Mouse (Mus musculus): ENCODE measurements around the gene Piwil4. TPM values are rescaled to one million over a fixed set of nuclear protein-coding genes. Genes with fewer than 3 reads are reported as not detected.

Gene Piwil4
- total and polyA plus RNA-seq, 3 experiments: 24.8 to 31.7 TPM; not detected in 1

DNA sequence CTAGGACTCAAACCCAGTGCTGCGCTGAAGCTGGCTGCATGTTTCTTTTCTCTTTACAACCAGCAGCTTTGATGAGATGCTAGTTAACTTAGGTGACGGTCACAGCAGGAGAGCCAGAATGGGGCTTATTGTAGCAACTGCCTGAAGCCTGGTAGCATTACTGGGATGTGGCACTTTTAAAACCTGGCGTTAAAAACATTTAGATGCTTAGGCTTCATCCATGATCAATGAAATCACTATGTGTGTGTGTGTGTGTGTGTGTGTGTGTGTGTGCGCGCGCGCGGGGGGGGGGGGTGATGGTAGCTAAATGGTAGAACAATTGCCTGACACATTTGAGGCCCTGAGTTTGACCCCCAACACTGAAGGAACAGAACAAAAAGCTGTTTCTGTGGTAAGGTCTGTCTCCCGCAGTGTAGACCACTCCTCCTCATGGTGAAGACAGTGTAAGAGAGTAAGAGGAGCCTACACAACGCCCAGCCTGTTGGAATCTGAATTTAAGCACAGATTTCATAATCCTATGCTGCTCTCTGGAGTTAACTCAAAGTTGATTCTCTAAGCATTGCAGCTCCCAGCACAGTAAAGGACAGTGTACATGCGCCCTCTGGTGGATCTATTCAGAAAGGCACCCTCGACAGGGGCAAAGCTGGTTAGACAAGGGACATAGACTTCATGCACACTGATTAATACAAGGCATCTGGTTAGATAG lies 41.8 kb downstream of the Piwil4 start (continued):
- no peak for TF ChIP-seq TCF12 (IDR thresholded peaks at IDR 0.05; ENCODE audit: low read depth, low read length)
- TF ChIP-seq BHLHE40 (IDR thresholded peaks at IDR 0.05; ENCODE audit: borderline replicate concordance, low read depth, low read length): peak; percentile 60; the same call in 1 of the 2 replicates
- no peak for TF ChIP-seq ZKSCAN1 (IDR thresholded peaks at IDR 0.05; ENCODE audit: low read depth, low read length)
- no peak for TF ChIP-seq HCFC1 (IDR thresholded peaks at IDR 0.05; ENCODE audit: low read depth, low read length)
- no peak for TF ChIP-seq MEF2A (IDR thresholded peaks at IDR 0.05; ENCODE audit: extremely low read depth, insufficient replicate concordance, low read depth, low read length, poor library complexity, severe bottlenecking)
- peak; percentile 44; the same call in 1 of the 2 replicates for TF ChIP-seq TBP (IDR thresholded peaks at IDR 0.05; ENCODE audit: low read depth, low read length)
- no peak for TF ChIP-seq ZNF384 (IDR thresholded peaks at IDR 0.05; ENCODE audit: low read depth, low read length)
- TF ChIP-seq GATA1 (IDR thresholded peaks at IDR 0.05; ENCODE audit: low read depth, low read length): no peak
- no peak for TF ChIP-seq GABPA (IDR thresholded peaks at IDR 0.05; ENCODE audit: low read depth, low read length)
- no peak for TF ChIP-seq EP300 (IDR thresholded peaks at IDR 0.05; ENCODE audit: low read depth in 1 of 2, low read length in 2 of 2)
- TF ChIP-seq TAL1 (IDR thresholded peaks at IDR 0.05; ENCODE audit: low read length): no peak
- TF ChIP-seq E2F4 (IDR thresholded peaks at IDR 0.05; ENCODE audit: borderline replicate concordance, low read depth, low read length): no peak
- TF ChIP-seq ZC3H11A (IDR thresholded peaks at IDR 0.05; ENCODE audit: low read depth, low read length): peak; percentile 100
- no peak for TF ChIP-seq MXI1 (IDR thresholded peaks at IDR 0.05; ENCODE audit: low read depth, low read length)
- TF ChIP-seq MYC (IDR thresholded peaks at IDR 0.05; ENCODE audit: low read depth, low read length): peak; percentile 69
- no peak for TF ChIP-seq ZMIZ1 (IDR thresholded peaks at IDR 0.05; ENCODE audit: low read depth, low read length)
- TF ChIP-seq POLR2A (IDR thresholded peaks at IDR 0.05; ENCODE audit: control insufficient read depth in 1 of 2, insufficient read depth in 1 of 2, low read depth in 1 of 2, low read length in 2 of 2, poor library complexity in 1 of 2): 0 out of 4 replicates have a peak, but pooled peaks of 1 of the 2 experiments have one; percentile 30
- no peak for TF ChIP-seq MAZ (IDR thresholded peaks at IDR 0.05; ENCODE audit: low read depth, low read length)
- no peak for TF ChIP-seq POLR2AphosphoS5 (IDR thresholded peaks at IDR 0.05; ENCODE audit: borderline replicate concordance, low read depth, low read length)

DNA sequence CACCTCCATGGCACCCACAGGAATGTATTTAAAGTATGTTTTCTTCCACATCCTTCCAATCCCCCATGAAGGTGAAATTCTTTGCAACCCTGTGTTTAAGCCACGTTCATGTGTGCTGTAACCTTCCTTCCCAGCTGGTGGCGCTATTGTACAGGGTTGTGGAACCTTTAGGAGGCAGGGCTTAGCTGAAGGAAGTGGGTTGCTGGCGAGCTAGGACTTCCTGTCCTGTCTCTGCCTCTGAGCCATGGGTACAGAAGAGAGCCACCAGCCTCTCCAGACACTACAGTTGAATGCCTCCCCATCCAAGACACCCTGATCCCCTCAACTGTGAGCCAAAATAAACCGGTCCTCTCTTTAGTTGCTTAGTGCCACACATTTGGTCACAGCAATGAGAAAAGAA lies 42.6 kb downstream of the Piwil4 start:
- TF ChIP-seq RAD21 (IDR thresholded peaks at IDR 0.05; ENCODE audit: low read depth, low read length): peak; percentile 81
- no peak; the same call in 1 of the 2 replicates for TF ChIP-seq ZC3H11A (IDR thresholded peaks at IDR 0.05; ENCODE audit: low read depth, low read length)
- peak; percentile 53; the same call in 1 of the 2 replicates for TF ChIP-seq POLR2AphosphoS2 (IDR thresholded peaks at IDR 0.05; ENCODE audit: low read length)
- TF ChIP-seq MXI1 (IDR thresholded peaks at IDR 0.05; ENCODE audit: low read depth, low read length): no peak
- TF ChIP-seq CTCF (IDR thresholded peaks at IDR 0.05 in 2 of 3, conservative IDR thresholded peaks at IDR 0.05 in 1 of 3; ENCODE audit: control insufficient read depth in 1 of 3, insufficient read depth in 1 of 3, low read depth in 2 of 3, low read length in 3 of 3, poor library complexity in 1 of 3, severe bottlenecking in 1 of 3): peak; percentile 83 to 97 (median 95)
- 0 out of 2 replicates have a peak, but pooled peaks have one; percentile 33 for TF ChIP-seq GATA1 (IDR thresholded peaks at IDR 0.05; ENCODE audit: low read depth, low read length)
- peak in 1 of 2 experiments; percentile 59; a peak in 1 of 4 replicates for TF ChIP-seq POLR2A (IDR thresholded peaks at IDR 0.05; ENCODE audit: control insufficient read depth in 1 of 2, insufficient read depth in 1 of 2, low read depth in 1 of 2, low read length in 2 of 2, poor library complexity in 1 of 2)
- no peak for TF ChIP-seq UBTF (IDR thresholded peaks at IDR 0.05; ENCODE audit: borderline replicate concordance, insufficient read depth, low read depth, low read length)
- no peak for TF ChIP-seq NRF1 (IDR thresholded peaks at IDR 0.05; ENCODE audit: insufficient read depth, low read depth, low read length, poor library complexity, severe bottlenecking)
- TF ChIP-seq SMC3 (IDR thresholded peaks at IDR 0.05; ENCODE audit: low read depth, low read length): peak; percentile 67
- H3K4me1 ChIP-seq (ENCODE audit: control insufficient read depth in 1 of 2, insufficient read depth in 2 of 2, low read length in 2 of 2): 0 out of 4 replicates have a peak, but pooled peaks cover 0 to 3% of the 10 kb centered on the region in 2 experiments
- no peaks in the 10 kb centered on the region for H3K79me2 ChIP-seq (ENCODE audit: control insufficient read depth, insufficient read depth, low read length, poor library complexity)
- no peak overlapping the region for H3K4me3 ChIP-seq (ENCODE audit: control insufficient read depth in 1 of 2, insufficient read depth in 1 of 2, low read depth in 2 of 2, low read length in 2 of 2)
- H3K27ac ChIP-seq (ENCODE audit: control insufficient read depth, low read depth, low read length): no peak overlapping the region
- H3K9ac ChIP-seq (ENCODE audit: control insufficient read depth, low read depth, low read length, poor library complexity, severe bottlenecking): no peak overlapping the region
- DNase-seq (ENCODE audit: low read depth, low spot score): peak; percentile 89
- peaks cover 2 to 7% of the 10 kb centered on the region in 2 experiments for H3K27me3 ChIP-seq (ENCODE audit: control insufficient read depth in 1 of 2, insufficient read depth in 2 of 2, low read length in 2 of 2)
- H3K36me3 ChIP-seq (ENCODE audit: control insufficient read depth in 1 of 2, insufficient read depth in 2 of 2, low read length in 2 of 2): no peaks in the 10 kb centered on the region; a peak in 1 of 4 replicates
- H3K9me3 ChIP-seq (replicated peaks; ENCODE audit: insufficient read depth, low read length): no peaks in the 10 kb centered on the region

Data from MEL (cell line).